Mouse (Mus musculus) heart, postnatal 4 days (tissue): Measurements from ENCODE around the gene Mcrip1. TPM values are rescaled to one million over a fixed set of nuclear protein-coding genes. Genes with fewer than 3 reads are reported as not detected.

ENCODE experiments used
- DNase-seq: peaks from one replicate; pipeline ENCODE4 v3.0.0; 2021
- total RNA-seq, 2 experiments: library from RNA; stranded (reverse); gene quantifications; 2 replicates each; pipeline ENCODE4 v1.2.3; 2021

Gene Mcrip1
- total RNA-seq, 2 experiments from 2014 or later = 76.5 to 82.6 TPM

- no peak for DNase-seq
Observed at GRCm38 (mm10) chr11:120512790-120513453, 36.6 kb downstream of the Mcrip1 start.

- no peak for DNase-seq
Observed at GRCm38 (mm10) chr11:120510375-120511030, 39.0 kb downstream of the Mcrip1 start.

- no peak for DNase-seq
Observed at GRCm38 (mm10) chr11:120509940-120510339, 39.6 kb downstream of the Mcrip1 start.

- no peak for DNase-seq
Observed at GRCm38 (mm10) chr11:120508290-120508870, 41.1 kb downstream of the Mcrip1 start.

GRCm38 (mm10) chr11:120507611-120508289 lies 41.8 kb downstream of the Mcrip1 start:
- DNase-seq = no peak

GRCm38 (mm10) chr11:120506899-120507298 lies 42.6 kb downstream of the Mcrip1 start:
- DNase-seq = no peak

- DNase-seq = no peak
Observed at GRCm38 (mm10) chr11:120505661-120506060, 43.9 kb downstream of the Mcrip1 start.

- no peak for DNase-seq
Observed at GRCm38 (mm10) chr11:120501701-120502100, 47.8 kb downstream of the Mcrip1 start.

GRCm38 (mm10) chr11:120501018-120501417 lies 48.5 kb downstream of the Mcrip1 start:
- DNase-seq = no peak

- DNase-seq = no peak
Observed at GRCm38 (mm10) chr11:120500357-120500756, 49.2 kb downstream of the Mcrip1 start.

- no peak for DNase-seq
Observed at GRCm38 (mm10) chr11:120499894-120500293, 49.6 kb downstream of the Mcrip1 start.

GRCm38 (mm10) chr11:120498891-120499290 lies 50.6 kb downstream of the Mcrip1 start:
- DNase-seq = no peak

GRCm38 (mm10) chr11:120498226-120498625 lies 51.3 kb downstream of the Mcrip1 start:
- DNase-seq = no peak

- DNase-seq = no peak
Observed at GRCm38 (mm10) chr11:120497436-120497835, 52.1 kb downstream of the Mcrip1 start.

- DNase-seq = no peak
Observed at GRCm38 (mm10) chr11:120493911-120494310, 55.6 kb downstream of the Mcrip1 start.

GRCm38 (mm10) chr11:120493351-120493750 lies 56.2 kb downstream of the Mcrip1 start:
- no peak for DNase-seq

Other genes with a start within 250 kb of the Mcrip1 start
- 1,000 to 10,000 TPM in 1 of 2 experiments, 100 to 1,000 TPM in 1; 930 to 1,002 TPM for gene Actg1, start 201.2 kb downstream of the Mcrip1 start, total RNA-seq
- under 1 TPM in 1 of 2 experiments, not detected in 1; 0.34 TPM for gene Fscn2, start 188.2 kb downstream of the Mcrip1 start, total RNA-seq
- 10 to 100 TPM; 31.4 to 34.4 TPM for gene Faap100, start 171.0 kb downstream of the Mcrip1 start, total RNA-seq
- 10 to 100 TPM; 63.3 to 63.8 TPM for gene Nploc4, start 112.0 kb downstream of the Mcrip1 start, total RNA-seq
- 1 to 10 TPM; 3.0 to 4.0 TPM for gene Tspan10, start 107.1 kb downstream of the Mcrip1 start, total RNA-seq
- gene Pde6g, start 96.2 kb downstream of the Mcrip1 start, total RNA-seq = under 1 TPM; 0.18 to 0.55 TPM
- gene Oxld1, start 91.7 kb downstream of the Mcrip1 start, total RNA-seq = 10 to 100 TPM; 25.1 to 26.1 TPM
- gene Ccdc137, start 91.6 kb downstream of the Mcrip1 start, total RNA-seq = 10 to 100 TPM in 1 of 2 experiments, 1 to 10 TPM in 1; 8.7 to 10.3 TPM
- 10 to 100 TPM; 13.7 to 17.0 TPM for gene Arl16, start 82.1 kb downstream of the Mcrip1 start, total RNA-seq
- 100 to 1,000 TPM; 229 to 250 TPM for gene Mrpl12, start 65.1 kb downstream of the Mcrip1 start, total RNA-seq
- 10 to 100 TPM; 43.7 to 45.7 TPM for gene Slc25a10, start 57.9 kb downstream of the Mcrip1 start, total RNA-seq
- 1 to 10 TPM; 1.7 to 1.8 TPM for gene Gcgr, start 19.0 kb downstream of the Mcrip1 start, total RNA-seq
- under 1 TPM in 1 of 2 experiments, not detected in 1; 0.83 TPM for gene Ppp1r27, start 1.4 kb upstream of the Mcrip1 start, total RNA-seq
- gene P4hb, start 23.5 kb upstream of the Mcrip1 start, total RNA-seq = 100 to 1,000 TPM; 353 to 365 TPM
- gene Arhgdia, start 31.9 kb upstream of the Mcrip1 start, total RNA-seq = 100 to 1,000 TPM; 296 to 308 TPM
- 100 to 1,000 TPM; 134 TPM for gene Alyref, start 48.6 kb upstream of the Mcrip1 start, total RNA-seq
- 100 to 1,000 TPM; 117 to 118 TPM for gene Anapc11, start 48.7 kb upstream of the Mcrip1 start, total RNA-seq
- 1 to 10 TPM; 2.4 to 2.5 TPM for gene Npb, start 58.8 kb upstream of the Mcrip1 start, total RNA-seq
- gene Pcyt2, start 68.2 kb upstream of the Mcrip1 start, total RNA-seq = 10 to 100 TPM; 56.8 to 58.1 TPM
- gene Sirt7, start 75.5 kb upstream of the Mcrip1 start, total RNA-seq = 10 to 100 TPM; 10.2 to 11.7 TPM
- 10 to 100 TPM; 23.4 to 25.8 TPM for gene Mafg, start 83.9 kb upstream of the Mcrip1 start, total RNA-seq
- 1 to 10 TPM; 7.9 to 8.0 TPM for gene Pycr1, start 94.0 kb upstream of the Mcrip1 start, total RNA-seq
- gene Myadml2, start 98.4 kb upstream of the Mcrip1 start, total RNA-seq = 10 to 100 TPM; 26.3 to 28.1 TPM
- under 1 TPM; 0.16 to 0.26 TPM for gene Notum, start 111.4 kb upstream of the Mcrip1 start, total RNA-seq
- 10 to 100 TPM; 62.7 to 64.0 TPM for gene Aspscr1, start 123.2 kb upstream of the Mcrip1 start, total RNA-seq
- gene Cenpx, start 164.0 kb upstream of the Mcrip1 start, total RNA-seq = 10 to 100 TPM; 39.5 to 41.8 TPM
- 10 to 100 TPM; 11.0 to 11.3 TPM for gene Lrrc45, start 164.2 kb upstream of the Mcrip1 start, total RNA-seq
- gene Rac3, start 171.7 kb upstream of the Mcrip1 start, total RNA-seq = 1 to 10 TPM; 1.5 to 1.8 TPM
- gene Dcxr, start 177.6 kb upstream of the Mcrip1 start, total RNA-seq = 1 to 10 TPM; 3.6 to 4.5 TPM
- 1 to 10 TPM; 3.0 to 3.9 TPM for gene Cbr2, start 182.4 kb upstream of the Mcrip1 start, total RNA-seq
- 10 to 100 TPM; 37.1 to 47.2 TPM for gene Hmga1b, start 213.1 kb upstream of the Mcrip1 start, total RNA-seq
- 10 to 100 TPM; 13.2 to 13.3 TPM for gene Rfng, start 234.5 kb upstream of the Mcrip1 start, total RNA-seq
- 10 to 100 TPM; 73.0 to 78.0 TPM for gene Gps1, start 234.5 kb upstream of the Mcrip1 start, total RNA-seq
- gene Dus1l, start 246.7 kb upstream of the Mcrip1 start, total RNA-seq = 10 to 100 TPM; 34.0 to 37.5 TPM